In the genomic region with DNA sequence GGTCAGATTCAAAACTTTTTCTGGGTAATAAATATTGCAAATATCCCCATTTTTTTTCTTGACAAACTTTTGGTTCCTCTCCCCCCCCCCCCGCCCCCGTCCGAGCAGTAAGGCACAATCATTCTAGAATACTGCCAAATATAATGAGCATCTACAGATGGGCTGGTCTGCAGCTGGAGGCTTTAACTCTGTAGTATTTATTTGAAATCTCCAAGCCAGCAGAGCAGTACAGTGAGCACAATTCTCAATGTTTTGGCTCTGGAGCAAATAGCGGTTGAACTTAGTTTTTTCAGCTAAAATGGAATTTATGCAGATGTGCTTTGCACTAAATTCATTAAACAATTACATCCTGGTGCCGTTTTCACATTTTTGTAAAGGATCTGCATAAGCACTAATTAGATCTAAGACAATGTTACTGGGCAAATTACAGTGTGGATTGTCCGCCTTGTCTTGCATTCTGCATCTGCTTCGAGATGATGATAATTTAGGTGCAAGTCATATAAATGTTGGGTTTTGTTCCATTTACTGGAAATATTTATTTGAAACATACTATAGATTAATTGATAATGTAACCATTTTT, we compare ENCODE assay signal across 13 mouse cellular contexts. TPM values are rescaled to one million over a fixed set of nuclear protein-coding genes. Genes with fewer than 3 reads are reported as not detected.
DNase-seq lines count a peak whose midpoint lies in the region; ATAC-seq lines count a peak whose summit lies in the region.
"Had no signal": no experiment of that assay in that cellular context is flagged by ENCODE, and none has a peak within 500 bp of the region (broad histone marks: within the 10 kb centered on the region; RNA-seq: fewer than 3 reads in every experiment).

No protein-coding gene starts in this region.

- H3K9me3 ChIP-seq in forebrain, embryonic 12.5 days = no peaks in the 10 kb centered on the region
- H3K9me3 ChIP-seq in hindbrain, embryonic 15.5 days = no peaks in the 10 kb centered on the region
- no peaks in the 10 kb centered on the region for H3K9me3 ChIP-seq in midbrain, embryonic 16.5 days (replicated peaks; ENCODE audit: control insufficient read depth, low read length, poor library complexity, severe bottlenecking)
- H3K9me3 ChIP-seq: limb, embryonic 12.5 days had no signal

- H3K4me2 ChIP-seq in forebrain, embryonic 12.5 days = peak overlapping the region; percentile 39; the same call in 1 of the 2 replicates
- peak overlapping the region; percentile 39 for H3K4me2 ChIP-seq in hindbrain, embryonic 15.5 days
- H3K4me2 ChIP-seq in midbrain, embryonic 16.5 days (ENCODE audit: low read length) = peak overlapping the region; percentile 24
- H3K4me2 ChIP-seq: limb, embryonic 12.5 days had no signal

- no peaks in the 10 kb centered on the region for H3K27me3 ChIP-seq in forebrain, embryonic 12.5 days
- H3K27me3 ChIP-seq in hindbrain, embryonic 15.5 days = no peaks in the 10 kb centered on the region
- no peaks in the 10 kb centered on the region for H3K27me3 ChIP-seq in midbrain, embryonic 16.5 days (ENCODE audit: control insufficient read depth, insufficient read depth, low read depth, low read length)
- H3K27me3 ChIP-seq: limb, embryonic 12.5 days had no signal

- H3K27ac ChIP-seq in forebrain, embryonic 12.5 days = peak overlapping the region; percentile 43; the same call in 1 of the 2 replicates
- H3K27ac ChIP-seq in hindbrain, embryonic 15.5 days (replicated peaks) = 0 out of 2 replicates have a peak overlapping the region, but pooled peaks have one; percentile 27
- no peak overlapping the region for H3K27ac ChIP-seq in midbrain, embryonic 16.5 days (ENCODE audit: low read length)
- H3K27ac ChIP-seq: limb, embryonic 12.5 days; liver, embryonic 14.5 days had no signal

- 37% methylated on average over 7 of the region's 7 CpGs for WGBS in forebrain, embryonic 12.5 days
- 55% methylated on average over 7 of the region's 7 CpGs for WGBS in hindbrain, embryonic 15.5 days
- WGBS in midbrain, embryonic 16.5 days = 46% methylated on average over 7 of the region's 7 CpGs

- no peak overlapping the region for H3K4me3 ChIP-seq in forebrain, embryonic 12.5 days (replicated peaks)
- H3K4me3 ChIP-seq in hindbrain, embryonic 15.5 days = no peak overlapping the region
- H3K4me3 ChIP-seq in midbrain, embryonic 16.5 days (ENCODE audit: low read depth, low read length) = no peak overlapping the region
- H3K4me3 ChIP-seq: limb, embryonic 12.5 days had no signal

- H3K36me3 ChIP-seq in forebrain, embryonic 12.5 days (replicated peaks) = no peaks in the 10 kb centered on the region
- H3K36me3 ChIP-seq in hindbrain, embryonic 15.5 days = no peaks in the 10 kb centered on the region
- H3K36me3 ChIP-seq in midbrain, embryonic 16.5 days (ENCODE audit: control insufficient read depth, insufficient read depth, low read length) = no peaks in the 10 kb centered on the region
- H3K36me3 ChIP-seq: limb, embryonic 12.5 days had no signal

- peak; percentile 45; the same call in 1 of the 2 replicates for ATAC-seq in forebrain, embryonic 12.5 days (ENCODE audit: low FRiP score)
- ATAC-seq in hindbrain, embryonic 15.5 days (ENCODE audit: low FRiP score, low read depth) = no peak
- no peak for ATAC-seq in midbrain, embryonic 16.5 days

- DNase-seq in brain, adult 2 months (ENCODE audit: low read depth, low spot score) = peak; percentile 16
- DNase-seq in left cerebral cortex, adult 8-10 months (ENCODE audit: low spot score in 2 of 2) = no peak
- DNase-seq in c-Kit-positive CD71-positive TER-119-positive erythroid progenitor cells, embryonic 14.5 days (ENCODE audit: low spot score) = no peak
- DNase-seq in adrenal gland, postnatal 36 days = no peak
- DNase-seq: adrenal gland, adult 2 months; lung, postnatal 10 days; right cerebral cortex, postnatal 14 days; thymus, postnatal 36 days had no signal

- no peak overlapping the region for H3K9ac ChIP-seq in forebrain, embryonic 12.5 days
- no peak overlapping the region for H3K9ac ChIP-seq in hindbrain, embryonic 15.5 days
- no peak overlapping the region for H3K9ac ChIP-seq in midbrain, embryonic 16.5 days (ENCODE audit: low read depth, low read length)
- H3K9ac ChIP-seq: limb, embryonic 12.5 days; liver, embryonic 14.5 days had no signal

- H3K4me1 ChIP-seq in forebrain, embryonic 12.5 days = peaks cover 32% of the 10 kb centered on the region
- peaks cover 17% of the 10 kb centered on the region for H3K4me1 ChIP-seq in hindbrain, embryonic 15.5 days (replicated peaks)
- peaks cover 17% of the 10 kb centered on the region for H3K4me1 ChIP-seq in midbrain, embryonic 16.5 days (ENCODE audit: control insufficient read depth, insufficient read depth, low read length)
- H3K4me1 ChIP-seq: limb, embryonic 12.5 days had no signal

RNA-seq across cellular contexts. Expression of a gene that starts 31.3 kb away (rescaled TPM):
- 21.3 and 21.6 TPM in 2 replicates for polyA plus RNA-seq in forebrain, embryonic 12.5 days (2016; fragmentation: Nextera tagmentation; extraction: Ambion mirVana)
- 11.8 and 16.3 TPM in 2 replicates for polyA plus RNA-seq in hindbrain, embryonic 15.5 days (2015; fragmentation: Nextera tagmentation; extraction: Ambion mirVana)
- 3.6 and 4.4 TPM in 2 replicates for polyA plus RNA-seq in midbrain, embryonic 16.5 days (2015; fragmentation: Nextera tagmentation; extraction: Ambion mirVana)
- total RNA-seq in left cerebral cortex, adult 8-10 months (2022) = 100 to 1,000 TPM; 279 to 374 (median 318) TPM
- total RNA-seq in adrenal gland, postnatal 36 days (2021) = 10 to 100 TPM; 21.2 to 24.1 TPM
